Mouse (Mus musculus) intestine, embryonic 15.5 days (tissue): ENCODE measurements around the gene Wdr1. TPM values are rescaled to one million over a fixed set of nuclear protein-coding genes. Genes with fewer than 3 reads are reported as not detected.
"Not testable (repeated sequence)": the region's sequence is repeated elsewhere in the genome, so short reads cannot be mapped to it uniquely, and the experiment has no call there.

Experiments used
- ATAC-seq: fragments of 200-750 bp; cut with Nextera tagmentation; 2 replicates; pipeline ENCODE4 v1.8.0; 2017; ENCODE audit warnings: moderate TSS enrichment, moderate library complexity
- H3K27ac ChIP-seq: fragments of 300-500 bp; sonication (generic); 2 replicates; pipeline ENCODE4 v1.5.1; 2015; ENCODE audit warnings: mild to moderate bottlenecking, inconsistent platforms
- H3K27me3 ChIP-seq: fragments of 300-500 bp; sonication (generic); replicated peaks from 2 replicates; pipeline ENCODE4 v1.6.1; 2015; ENCODE audit warnings: inconsistent platforms
- H3K36me3 ChIP-seq: fragments of 300-500 bp; sonication (generic); 2 replicates; pipeline ENCODE4 v1.6.1; 2015; ENCODE audit warnings: inconsistent platforms
- H3K4me1 ChIP-seq: fragments of 300-500 bp; sonication (generic); replicated peaks from 2 replicates; pipeline ENCODE4 v1.6.1; 2015; ENCODE audit warnings: inconsistent platforms
- H3K4me2 ChIP-seq: fragments of 300-500 bp; sonication (generic); replicated peaks from 2 replicates; pipeline ENCODE4 v1.6.1; 2015; ENCODE audit warnings: mild to moderate bottlenecking, inconsistent platforms
- H3K4me3 ChIP-seq: fragments of 300-500 bp; sonication (generic); replicated peaks from 2 replicates; pipeline ENCODE4 v1.5.1; 2015; ENCODE audit warnings: inconsistent platforms
- H3K9ac ChIP-seq: fragments of 300-500 bp; sonication (generic); 2 replicates; pipeline ENCODE4 v1.6.1; 2015; ENCODE audit warnings: inconsistent platforms
- H3K9me3 ChIP-seq: fragments of 300-500 bp; sonication (generic); 2 replicates; pipeline ENCODE4 v1.6.1; 2016; ENCODE audit warnings: inconsistent platforms
- WGBS: fragments of 180-500 bp; shearing (Covaris S2); methylation state at CpG from one replicate; pipeline ENCODE4 v1.1.7; 2015; 5-methylcytosine and 5-hydroxymethylcytosine counted together
- polyA plus RNA-seq: library from polyadenylated mRNA; unstranded; fragments of >200 nt; fragmentation: Nextera tagmentation; extraction: Ambion mirVana; gene quantifications from 2 replicates; pipeline ENCODE4 v1.2.1, GENCODE M21; 2015

The Wdr1 gene
- 240 and 243 TPM in 2 replicates for polyA plus RNA-seq

- peak within 1 kb of the TSS; percentile 58 for H3K4me2 ChIP-seq
- H3K27ac ChIP-seq: peak within 1 kb of the TSS; percentile 96
- H3K36me3 ChIP-seq: peaks cover 9% of the 10 kb centered on the region; the same call in 1 of the 2 replicates
- ATAC-seq: no peak
- H3K9ac ChIP-seq: peak within 1 kb of the TSS; percentile 58
- no peaks in the 10 kb centered on the region for H3K27me3 ChIP-seq
- peak within 1 kb of the TSS; percentile 65 for H3K4me3 ChIP-seq
- WGBS: 71% methylated on average over 2 of the region's 2 CpGs
- H3K9me3 ChIP-seq: no peaks in the 10 kb centered on the region
- H3K4me1 ChIP-seq: peaks cover 26% of the 10 kb centered on the region
These were observed at the start of gene Wdr1 for GRCm38 (mm10) chr5:38563121-38563520. TSS of gene Wdr1 (minus strand) at chr5:38563221.

DNA sequence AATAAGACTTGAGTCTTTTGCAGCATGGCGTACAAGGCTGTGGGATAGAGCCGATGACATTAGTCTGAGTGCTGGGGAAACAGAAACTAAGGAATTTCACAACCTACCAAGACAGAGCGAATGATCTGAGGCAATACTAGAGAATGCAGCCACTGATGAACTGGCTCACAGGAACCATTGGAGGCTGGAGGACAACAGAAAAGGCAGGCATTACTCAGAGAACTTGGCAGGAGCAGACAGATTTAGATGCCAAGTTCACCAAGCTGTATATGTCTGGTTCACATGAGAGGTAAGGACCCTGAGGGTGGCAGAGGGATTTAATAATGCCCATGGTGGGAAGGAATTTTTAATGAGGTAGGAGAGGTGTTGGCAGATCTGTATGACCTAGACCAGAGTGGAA is 48.1 kb upstream of the Wdr1 start:
- Histone ChIP-seq H3K9ac (no peak overlapping the region), H3K9me3 (no peaks in the 10 kb centered on the region), H3K36me3 (no peaks in the 10 kb centered on the region), H3K27me3 (no peaks in the 10 kb centered on the region), H3K4me2 (no peak overlapping the region), H3K4me1 (no peaks in the 10 kb centered on the region), H3K27ac (no peak overlapping the region), H3K4me3 (no peak overlapping the region)
- no peak for ATAC-seq
- WGBS: 89% methylated on average over 3 of the region's 3 CpGs

- 80% methylated on average over 4 of the region's 4 CpGs for WGBS
- ATAC-seq: not testable (repeated sequence)
These were observed 45.2 kb upstream of the Wdr1 start for GRCm38 (mm10) chr5:38608219-38608618.

GRCm38 (mm10) chr5:38598647-38599304 is 35.8 kb upstream of the Wdr1 start:
- ATAC-seq: no peak
- no peaks in the 10 kb centered on the region for H3K4me1 ChIP-seq
- WGBS: 53% methylated on average over 11 of the region's 11 CpGs
- H3K36me3 ChIP-seq: no peaks in the 10 kb centered on the region
- no peaks in the 10 kb centered on the region for H3K9me3 ChIP-seq
- no peak overlapping the region for H3K4me3 ChIP-seq
- H3K9ac ChIP-seq: no peak overlapping the region
- H3K4me2 ChIP-seq: 0 out of 2 replicates have a peak overlapping the region, but pooled peaks have one; percentile 40
- H3K27ac ChIP-seq: no peak overlapping the region
- no peaks in the 10 kb centered on the region for H3K27me3 ChIP-seq

More at GRCm38 (mm10) chr5:38608219-38608618, 45.2 kb upstream of the Wdr1 start:
- H3K9ac ChIP-seq, H3K4me2 ChIP-seq, H3K27ac ChIP-seq, H3K4me1 ChIP-seq, H3K27me3 ChIP-seq, H3K9me3 ChIP-seq, H3K4me3 ChIP-seq, H3K36me3 ChIP-seq: not testable (repeated sequence)

- 58% methylated on average over 9 of the region's 9 CpGs for WGBS
- no peak for ATAC-seq
- Histone ChIP-seq H3K36me3 (no peaks in the 10 kb centered on the region), H3K9me3 (no peaks in the 10 kb centered on the region), H3K4me1 (no peaks in the 10 kb centered on the region), H3K27ac (no peak overlapping the region), H3K4me3 (no peak overlapping the region), H3K4me2 (no peak overlapping the region), H3K9ac (no peak overlapping the region), H3K27me3 (no peaks in the 10 kb centered on the region)
These were observed 25.9 kb upstream of the Wdr1 start for GRCm38 (mm10) chr5:38588924-38589323.

DNA sequence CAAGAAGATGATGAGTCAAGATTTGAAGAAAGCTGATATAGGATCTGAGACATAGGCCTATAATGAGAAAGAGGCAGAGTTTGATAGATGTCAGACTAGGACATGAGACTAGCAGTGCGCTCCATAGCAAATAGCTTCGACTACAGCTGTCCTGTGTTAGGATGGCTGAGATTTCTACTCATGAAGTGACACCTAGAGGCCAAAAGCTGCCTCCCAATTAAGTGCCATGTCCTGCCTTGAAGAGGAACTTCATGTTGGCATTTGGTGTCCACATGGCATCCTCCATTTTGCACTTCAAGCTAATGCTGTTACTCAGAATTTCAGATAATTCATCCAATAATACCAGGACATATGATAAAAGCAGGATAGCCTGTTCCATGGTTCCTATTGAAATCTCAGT is 22.4 kb upstream of the Wdr1 start:
- no peak for ATAC-seq
- Histone ChIP-seq H3K4me3 (no peak overlapping the region), H3K9me3 (no peaks in the 10 kb centered on the region), H3K27me3 (no peaks in the 10 kb centered on the region), H3K4me2 (no peak overlapping the region), H3K9ac (no peak overlapping the region), H3K27ac (no peak overlapping the region), H3K4me1 (no peaks in the 10 kb centered on the region), H3K36me3 (no peaks in the 10 kb centered on the region)
- 89% methylated on average over 2 of the region's 2 CpGs for WGBS

DNA sequence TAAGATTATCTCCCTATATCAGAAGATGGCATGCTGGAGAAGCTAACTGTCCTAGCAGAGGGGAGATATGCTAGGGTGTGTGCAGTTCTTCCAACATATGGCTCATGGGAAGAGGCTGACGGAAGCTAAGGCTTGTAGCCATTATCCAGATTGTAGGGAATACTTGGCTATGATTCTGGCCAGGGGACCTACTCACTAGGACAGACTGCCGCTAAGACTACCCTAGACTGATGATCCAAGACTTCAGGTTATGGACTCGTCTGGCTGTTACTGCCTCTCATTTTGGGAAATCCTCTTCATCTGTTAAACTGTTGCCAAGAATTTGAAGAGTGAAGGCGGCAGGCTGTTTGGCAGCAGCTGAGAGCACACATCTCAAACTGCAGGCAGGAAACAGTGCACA is 20.0 kb upstream of the Wdr1 start:
- no peak for ATAC-seq
- no peak overlapping the region for H3K9ac ChIP-seq
- H3K4me1 ChIP-seq: no peaks in the 10 kb centered on the region
- no peaks in the 10 kb centered on the region for H3K9me3 ChIP-seq
- 71% methylated on average over 4 of the region's 4 CpGs for WGBS
- H3K36me3 ChIP-seq: no peaks in the 10 kb centered on the region
- no peak overlapping the region for H3K27ac ChIP-seq
- H3K27me3 ChIP-seq: no peaks in the 10 kb centered on the region
- H3K4me3 ChIP-seq: no peak overlapping the region
- no peak overlapping the region for H3K4me2 ChIP-seq

DNA sequence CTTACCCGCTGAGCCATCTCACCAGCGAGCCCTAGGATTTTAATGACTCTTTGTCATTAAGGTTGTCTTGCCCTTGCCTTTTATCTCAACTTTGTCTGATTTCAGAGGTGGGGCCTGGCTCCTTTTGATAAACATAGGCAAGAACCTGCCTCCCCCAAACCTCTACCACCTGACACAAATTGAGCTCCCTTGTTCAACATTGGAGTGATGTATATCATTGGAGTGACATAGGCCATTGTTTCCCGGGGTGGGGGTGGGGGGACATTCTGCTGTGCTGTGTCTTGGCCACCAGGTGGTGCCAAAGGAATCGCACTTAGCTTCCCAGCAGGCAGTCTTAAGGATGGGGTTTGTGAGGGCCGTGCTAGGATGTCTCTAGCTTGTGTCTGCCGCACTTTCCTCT is 17.7 kb upstream of the Wdr1 start:
- H3K9me3 ChIP-seq: no peaks in the 10 kb centered on the region
- no peak overlapping the region for H3K4me2 ChIP-seq
- WGBS: 27% methylated on average over 6 of the region's 6 CpGs
- H3K27me3 ChIP-seq: no peaks in the 10 kb centered on the region
- no peak overlapping the region for H3K9ac ChIP-seq
- H3K4me3 ChIP-seq: no peak overlapping the region
- ATAC-seq: 0 out of 2 replicates have a peak, but pooled peaks have one; percentile 49
- H3K27ac ChIP-seq: no peak overlapping the region
- H3K4me1 ChIP-seq: no peaks in the 10 kb centered on the region
- no peaks in the 10 kb centered on the region for H3K36me3 ChIP-seq

DNA sequence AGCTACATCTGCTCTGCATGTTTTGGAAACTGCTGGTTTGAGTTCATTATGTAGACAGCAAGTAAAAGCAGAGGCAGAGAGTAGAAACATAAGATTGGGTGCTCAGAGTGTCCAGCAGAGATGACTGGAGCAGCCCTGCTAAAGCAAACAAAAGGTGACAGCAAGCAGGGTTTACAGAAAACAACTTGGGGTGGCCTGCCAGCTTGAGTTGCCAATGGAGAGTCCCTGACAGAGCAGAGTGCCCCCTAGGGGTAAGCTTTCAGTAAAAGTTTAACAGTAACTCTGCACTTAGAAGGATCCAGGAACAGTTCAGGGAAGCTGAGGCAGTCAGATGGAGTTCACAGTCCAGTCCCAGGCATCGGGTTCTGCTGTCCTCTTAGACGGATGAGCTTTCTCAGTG is 7.9 kb upstream of the Wdr1 start:
- Histone ChIP-seq H3K36me3 (no peaks in the 10 kb centered on the region), H3K4me3 (no peak overlapping the region), H3K4me2 (no peak overlapping the region), H3K4me1 (no peaks in the 10 kb centered on the region), H3K27me3 (no peaks in the 10 kb centered on the region), H3K27ac (no peak overlapping the region), H3K9me3 (no peaks in the 10 kb centered on the region), H3K9ac (no peak overlapping the region)
- no peak for ATAC-seq
- WGBS: 66% methylated on average over 2 of the region's 2 CpGs

DNA sequence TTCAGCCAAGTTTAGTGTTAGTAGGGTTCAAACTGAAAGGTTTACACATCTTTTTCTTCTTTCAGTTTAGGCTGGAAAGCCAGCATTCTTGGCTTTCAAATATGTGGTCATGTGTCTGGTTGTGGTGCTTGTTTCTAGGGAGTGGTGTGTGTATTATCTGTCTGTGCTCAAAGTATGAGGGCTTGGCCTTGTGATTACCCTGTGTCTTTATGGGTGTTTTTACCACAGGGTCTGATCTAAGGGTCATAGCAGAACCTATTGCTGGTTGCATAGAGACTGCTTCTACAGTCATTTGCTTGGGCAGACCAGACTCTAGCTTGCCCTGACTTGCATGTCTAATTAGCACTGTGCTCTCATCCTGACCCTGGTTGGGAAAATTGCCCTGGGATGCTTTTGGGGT is 5.6 kb upstream of the Wdr1 start:
- H3K4me1 ChIP-seq: no peaks in the 10 kb centered on the region
- peak; percentile 62; the same call in 1 of the 2 replicates for ATAC-seq
- no peaks in the 10 kb centered on the region for H3K27me3 ChIP-seq
- H3K4me2 ChIP-seq: no peak overlapping the region
- H3K36me3 ChIP-seq: no peaks in the 10 kb centered on the region
- no peak overlapping the region for H3K4me3 ChIP-seq
- no peak overlapping the region for H3K27ac ChIP-seq
- no peak overlapping the region for H3K9ac ChIP-seq
- no peaks in the 10 kb centered on the region for H3K9me3 ChIP-seq

DNA sequence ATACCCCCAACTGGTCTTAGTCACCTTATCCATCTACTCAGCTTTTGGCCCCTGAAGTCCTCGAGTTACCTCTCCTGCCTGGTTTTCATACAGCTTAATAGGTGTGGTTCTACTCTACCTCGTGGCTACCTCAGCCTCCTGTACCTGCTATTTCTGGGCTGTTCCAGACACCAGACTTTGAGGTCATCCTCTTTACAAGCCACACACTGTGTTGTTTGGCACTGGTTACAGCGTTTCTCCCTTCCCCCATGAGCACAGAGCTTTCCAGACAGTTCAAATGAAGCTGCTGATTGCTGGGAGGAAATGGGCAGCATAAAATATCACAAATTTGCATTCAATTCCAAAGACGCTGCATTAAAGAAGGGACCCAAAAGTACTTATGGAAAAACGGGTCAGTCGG is 1.8 kb upstream of the Wdr1 start:
- ATAC-seq: no peak
- Histone ChIP-seq H3K4me1 (peaks cover 10% of the 10 kb centered on the region), H3K4me3 (no peak overlapping the region), H3K36me3 (no peaks in the 10 kb centered on the region), H3K9ac (no peak overlapping the region), H3K27ac (no peak overlapping the region), H3K9me3 (no peaks in the 10 kb centered on the region), H3K4me2 (no peak overlapping the region), H3K27me3 (no peaks in the 10 kb centered on the region)
- 77% methylated on average over 6 of the region's 6 CpGs for WGBS

- WGBS: under 1% methylated on average over 73 of the region's 79 CpGs
- H3K9ac ChIP-seq: peak overlapping the region; percentile 79
These were observed 1.5 kb downstream of the Wdr1 start for GRCm38 (mm10) chr5:38561426-38562024.

More at GRCm38 (mm10) chr5:38561426-38562024, 1.5 kb downstream of the Wdr1 start:
- Histone ChIP-seq H3K36me3 (peaks cover 13% of the 10 kb centered on the region; the same call in 1 of the 2 replicates), H3K9me3 (no peaks in the 10 kb centered on the region), H3K27ac (peak overlapping the region; percentile 96), H3K4me2 (peak overlapping the region; percentile 74), H3K27me3 (no peaks in the 10 kb centered on the region), H3K4me1 (peaks cover 33% of the 10 kb centered on the region), H3K4me3 (peak overlapping the region; percentile 65)
- ATAC-seq: peak; percentile 97
